Mouse (Mus musculus) small intestine, adult 10 weeks (tissue): ENCODE measurements around the gene Klk9. TPM values are rescaled to one million over a fixed set of nuclear protein-coding genes. Genes with fewer than 3 reads are reported as not detected.

Source experiments
- polyA plus RNA-seq: library from polyadenylated mRNA; stranded (reverse); fragments of 350-450 nt; fragmentation: Illumina TruSeq; extraction: RNeasy Lipid Tissue Mini Kit (QIAGEN cat#74804); gene quantifications from one replicate; pipeline ENCODE4 v1.2.3, GENCODE M21; 2014; ENCODE audit warnings: low replicate concordance

The Klk9 gene
- polyA plus RNA-seq, result not detected

GRCm38 (mm10) chr7:43791591-43791990 lies at the start of gene Klk9:
Gene Klk9 (plus strand): TSS chr7:43791891.

GRCm38 (mm10) chr7:43768597-43768996 lies 23.1 kb upstream of the Klk9 start, which contains the start of gene Klk12:
Gene Klk12 (plus strand): TSS chr7:43768897.

GRCm38 (mm10) chr7:43774364-43774763 lies 17.3 kb upstream of the Klk9 start, which contains the start of gene Klk11:
Gene Klk11 (plus strand): TSS chr7:43774604.

GRCm38 (mm10) chr7:43780746-43781145 lies 10.9 kb upstream of the Klk9 start, which contains the start of gene Klk10:
Gene Klk10 (plus strand): TSS chr7:43781035.

GRCm38 (mm10) chr7:43797333-43797769 lies 5.7 kb downstream of the Klk9 start, which contains the start of gene Klk8:
Gene Klk8 (plus strand): TSS chr7:43797577.

GRCm38 (mm10) chr7:43810994-43811393 lies 19.3 kb downstream of the Klk9 start, which contains the start of gene Klk7:
Gene Klk7 (plus strand): TSS chr7:43811294.

GRCm38 (mm10) chr7:43824199-43824598 lies 32.5 kb downstream of the Klk9 start, which contains the start of gene Klk6:
Gene Klk6 (plus strand): TSS chr7:43824499.

GRCm38 (mm10) chr7:43841701-43842100 lies 50.0 kb downstream of the Klk9 start, which contains the start of gene Klk5:
Gene Klk5 (plus strand): TSS chr7:43841971.

Other genes starting within 250 kb of the Klk9 start
- 12.9 TPM for gene Cd33, start 247.5 kb upstream of the Klk9 start, polyA plus RNA-seq
- 0.82 TPM for gene Zfp658, start 229.6 kb upstream of the Klk9 start, polyA plus RNA-seq
- 15.8 TPM for gene Zfp719, start 212.3 kb upstream of the Klk9 start, polyA plus RNA-seq
- not detected for gene Zfp819, start 184.7 kb upstream of the Klk9 start, polyA plus RNA-seq
- 22.1 TPM for gene Ceacam18, start 157.2 kb upstream of the Klk9 start, polyA plus RNA-seq
- 0.82 TPM for gene Siglece, start 131.7 kb upstream of the Klk9 start, polyA plus RNA-seq
- 0.85 TPM for gene Ctu1, start 119.9 kb upstream of the Klk9 start, polyA plus RNA-seq
- not detected for gene Klk14, start 101.5 kb upstream of the Klk9 start, polyA plus RNA-seq
- not detected for gene Klk13, start 79.3 kb upstream of the Klk9 start, polyA plus RNA-seq
- gene Klk12, start 23.0 kb upstream of the Klk9 start, polyA plus RNA-seq, result not detected
- gene Klk11, start 17.3 kb upstream of the Klk9 start, polyA plus RNA-seq, result not detected
- not detected for gene Klk10, start 10.9 kb upstream of the Klk9 start, polyA plus RNA-seq
- not detected for gene Klk8, start 5.7 kb downstream of the Klk9 start, polyA plus RNA-seq
- gene Klk7, start 19.4 kb downstream of the Klk9 start, polyA plus RNA-seq, result not detected
- not detected for gene Klk6, start 32.6 kb downstream of the Klk9 start, polyA plus RNA-seq
- not detected for gene Klk5, start 50.1 kb downstream of the Klk9 start, polyA plus RNA-seq
- gene Klk4, start 89.3 kb downstream of the Klk9 start, polyA plus RNA-seq, result not detected
- gene Klk15, start 141.8 kb downstream of the Klk9 start, polyA plus RNA-seq, result not detected
- not detected for gene Klk1b8, start 158.8 kb downstream of the Klk9 start, polyA plus RNA-seq
- not detected for gene Klk1b1, start 174.9 kb downstream of the Klk9 start, polyA plus RNA-seq
- not detected for gene Klk1b9, start 184.2 kb downstream of the Klk9 start, polyA plus RNA-seq
- not detected for gene Klk1b11, start 204.0 kb downstream of the Klk9 start, polyA plus RNA-seq
- gene Klk1b26, start 220.3 kb downstream of the Klk9 start, polyA plus RNA-seq, result not detected